Comparison of ENCODE assay signal across 11 mouse cellular contexts in the genomic region with DNA sequence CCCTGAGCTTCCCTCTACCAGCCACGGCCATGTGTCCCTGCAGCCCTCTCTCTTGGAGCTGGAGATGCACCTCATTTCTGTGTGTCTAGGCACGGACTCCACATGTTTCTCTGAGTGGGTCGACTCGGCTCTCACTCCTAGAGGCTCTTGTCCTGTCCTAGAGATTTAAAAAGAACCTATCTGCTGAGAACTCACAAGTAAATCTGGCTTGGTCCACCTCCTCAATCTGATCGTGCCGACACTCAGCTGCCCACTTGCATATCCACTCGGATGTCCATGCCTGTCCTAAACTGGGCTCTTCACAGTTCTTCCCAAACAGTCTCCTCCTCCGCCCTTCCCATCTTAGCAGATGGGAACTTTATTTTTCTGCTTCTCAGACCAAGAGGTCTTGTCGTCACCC.
"Had no signal": no experiment of that assay in that cellular context is flagged by ENCODE, and none has a peak within 500 bp of the region (broad histone marks: within the 10 kb centered on the region; RNA-seq: fewer than 3 reads in every experiment).

No protein-coding gene starts in this region.

- ATAC-seq: intestine, postnatal 0 days; liver, postnatal 0 days; lung, postnatal 0 days; midbrain, embryonic 15.5 days had no signal

- DNase-seq: kidney, adult 2 months; kidney, postnatal 10 days; kidney, postnatal 36 days; layer of hippocampus, postnatal 36 days; liver, postnatal 0 days; spleen, adult 18-20 months; thymus, adult 18-20 months; thymus, postnatal 36 days had no signal
